Mouse (Mus musculus): ENCODE results near the gene Pipox. TPM values are rescaled to one million over a fixed set of nuclear protein-coding genes. Genes with fewer than 3 reads are reported as not detected.

The Pipox gene
- polyA plus RNA-seq, 1 experiment from 2014 or later: 48.9 TPM

DNA sequence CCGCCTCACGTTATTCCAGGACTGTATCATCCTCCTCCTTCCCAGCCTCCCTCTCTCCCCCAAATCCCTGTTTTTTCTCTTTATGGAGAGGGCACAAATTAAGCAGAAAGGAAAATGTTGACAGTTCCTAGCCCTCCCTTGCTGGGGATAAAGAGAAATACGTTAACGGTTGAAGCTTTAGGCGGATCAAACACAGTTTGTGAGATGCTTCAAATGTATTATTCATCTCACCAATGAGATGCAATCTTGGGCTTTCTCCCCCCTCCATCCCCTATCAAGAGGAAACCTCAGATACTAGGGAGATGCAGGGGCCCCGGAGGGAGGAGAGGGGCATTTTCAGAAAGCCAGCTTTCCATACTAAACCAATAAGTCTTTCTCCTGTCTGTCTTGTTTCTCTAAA lies 15.9 kb upstream of the Pipox start:
- H3K4me3 ChIP-seq (ENCODE audit: low read depth, low read length): no peak overlapping the region
- no peaks in the 10 kb centered on the region for H3K9me3 ChIP-seq (ENCODE audit: low read length)
- H3K4me2 ChIP-seq (ENCODE audit: low read depth, low read length): no peak overlapping the region
- H3K9ac ChIP-seq (replicated peaks): no peak overlapping the region
- no peaks in the 10 kb centered on the region for H3K36me3 ChIP-seq (replicated peaks; ENCODE audit: insufficient read depth, low read length)
- WGBS (ENCODE audit: insufficient replicate concordance): 39% methylated on average over 6 of the region's 6 CpGs
- TF ChIP-seq EP300 (IDR thresholded peaks at IDR 0.05; ENCODE audit: low read depth) (no peak), CTCF (IDR thresholded peaks at IDR 0.05; ENCODE audit: low read depth) (no peak)
- no peaks in the 10 kb centered on the region for H3K4me1 ChIP-seq (ENCODE audit: insufficient read depth)
- DNase-seq (no peak), ATAC-seq (no peak)
- H3K27me3 ChIP-seq (ENCODE audit: insufficient read depth, low read length): peaks cover 23% of the 10 kb centered on the region
- no peak overlapping the region for H3K27ac ChIP-seq (ENCODE audit: low read depth)

DNA sequence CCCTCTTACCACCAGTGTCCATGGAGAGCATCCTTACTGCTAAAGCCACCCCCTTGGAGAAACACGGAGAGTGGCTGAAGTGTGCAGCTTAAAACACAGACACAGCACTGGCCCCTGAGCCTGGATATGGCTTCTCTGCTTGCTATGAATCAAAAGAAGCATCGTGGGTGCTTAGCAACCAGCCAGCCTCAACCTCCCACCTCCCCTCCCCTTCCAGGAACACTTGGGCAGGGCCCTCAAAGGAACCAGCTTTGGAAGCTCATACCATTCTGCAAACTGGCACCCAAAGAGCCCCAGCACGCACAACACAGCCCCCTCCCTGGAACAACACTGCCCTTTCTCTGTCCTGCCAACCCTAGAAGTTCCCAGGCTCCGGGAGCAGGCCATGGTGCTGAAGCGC lies 15.5 kb upstream of the Pipox start:
- no peak for ATAC-seq
- TF ChIP-seq EP300 (IDR thresholded peaks at IDR 0.05; ENCODE audit: low read depth): no peak
- no peak for TF ChIP-seq CTCF (IDR thresholded peaks at IDR 0.05; ENCODE audit: low read depth)
- H3K9me3 ChIP-seq (ENCODE audit: low read length): no peaks in the 10 kb centered on the region
- peaks cover 20% of the 10 kb centered on the region for H3K27me3 ChIP-seq (ENCODE audit: insufficient read depth, low read length)
- no peaks in the 10 kb centered on the region for H3K36me3 ChIP-seq (replicated peaks; ENCODE audit: insufficient read depth, low read length)
- no peak overlapping the region for H3K27ac ChIP-seq (ENCODE audit: low read depth)
- no peak overlapping the region for H3K4me2 ChIP-seq (ENCODE audit: low read depth, low read length)
- no peaks in the 10 kb centered on the region for H3K4me1 ChIP-seq (ENCODE audit: insufficient read depth)
- H3K4me3 ChIP-seq (ENCODE audit: low read depth, low read length): no peak overlapping the region
- H3K9ac ChIP-seq (replicated peaks): no peak overlapping the region
- WGBS (ENCODE audit: insufficient replicate concordance): 36% methylated on average over 5 of the region's 5 CpGs
- DNase-seq: no peak

DNA sequence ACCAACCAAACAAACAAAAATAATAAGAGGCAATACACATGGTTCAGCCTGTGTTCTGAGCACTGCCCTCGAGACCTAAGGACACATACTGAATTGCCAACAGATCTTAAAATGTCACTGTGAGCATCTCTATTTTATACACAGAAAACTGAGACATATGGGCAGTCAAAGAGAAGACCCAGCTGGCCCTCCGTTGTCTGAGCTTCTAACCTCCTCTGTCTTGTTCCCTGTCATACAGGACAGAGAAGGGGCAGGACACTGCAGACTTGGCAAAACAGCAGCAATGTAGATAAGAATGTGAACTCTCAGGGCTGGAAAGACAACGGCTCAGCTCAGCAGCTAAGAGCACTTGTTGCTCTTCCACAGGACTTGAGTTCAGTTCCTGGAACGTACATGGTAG lies 14.6 kb upstream of the Pipox start:
- Histone ChIP-seq H3K27me3 (ENCODE audit: insufficient read depth, low read length) (peaks cover 14% of the 10 kb centered on the region), H3K9ac (replicated peaks) (no peak overlapping the region), H3K4me3 (ENCODE audit: low read depth, low read length) (no peak overlapping the region), H3K4me1 (ENCODE audit: insufficient read depth) (no peaks in the 10 kb centered on the region), H3K9me3 (ENCODE audit: low read length) (no peaks in the 10 kb centered on the region), H3K36me3 (replicated peaks; ENCODE audit: insufficient read depth, low read length) (no peaks in the 10 kb centered on the region), H3K27ac (ENCODE audit: low read depth) (no peak overlapping the region), H3K4me2 (ENCODE audit: low read depth, low read length) (no peak overlapping the region)
- TF ChIP-seq EP300 (IDR thresholded peaks at IDR 0.05; ENCODE audit: low read depth): no peak
- no peak for TF ChIP-seq CTCF (IDR thresholded peaks at IDR 0.05; ENCODE audit: low read depth)
- DNase-seq (no peak), ATAC-seq (no peak)
- WGBS (ENCODE audit: insufficient replicate concordance): 62% methylated on average over 4 of the region's 4 CpGs

DNA sequence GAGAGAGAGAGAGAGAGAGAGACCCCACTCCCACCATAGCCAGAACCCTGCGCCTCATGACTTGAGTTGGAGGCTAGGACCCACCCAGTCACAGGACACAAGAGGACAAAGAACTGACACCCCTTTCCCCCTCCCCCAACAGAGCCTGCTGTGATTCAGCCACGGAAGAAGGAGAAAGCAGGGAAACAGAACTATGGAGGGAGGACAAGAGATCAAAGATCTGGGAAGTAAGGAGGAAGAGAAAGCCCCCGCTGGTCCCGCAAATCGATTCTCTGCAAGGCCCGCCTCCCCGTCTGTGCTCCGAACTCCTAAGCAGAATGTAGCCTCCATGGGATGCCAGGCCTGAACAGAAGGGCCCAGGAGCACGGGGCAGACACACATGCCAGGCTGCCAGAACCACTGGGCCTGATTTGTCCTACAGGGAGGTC lies 12.9 kb upstream of the Pipox start:
- H3K27ac ChIP-seq (ENCODE audit: low read depth): no peak overlapping the region
- peaks cover 3% of the 10 kb centered on the region; the same call in 1 of the 2 replicates for H3K27me3 ChIP-seq (ENCODE audit: insufficient read depth, low read length)
- no peak overlapping the region for H3K9ac ChIP-seq (replicated peaks)
- TF ChIP-seq EP300 (IDR thresholded peaks at IDR 0.05; ENCODE audit: low read depth) (no peak), CTCF (IDR thresholded peaks at IDR 0.05; ENCODE audit: low read depth) (no peak)
- H3K4me1 ChIP-seq (ENCODE audit: insufficient read depth): no peaks in the 10 kb centered on the region
- ATAC-seq: no peak
- H3K4me3 ChIP-seq (ENCODE audit: low read depth, low read length): no peak overlapping the region
- no peaks in the 10 kb centered on the region for H3K36me3 ChIP-seq (replicated peaks; ENCODE audit: insufficient read depth, low read length)
- 22% methylated on average over 9 of the region's 9 CpGs for WGBS (ENCODE audit: insufficient replicate concordance)
- DNase-seq: no peak
- no peaks in the 10 kb centered on the region for H3K9me3 ChIP-seq (ENCODE audit: low read length)
- H3K4me2 ChIP-seq (ENCODE audit: low read depth, low read length): peak overlapping the region; percentile 19; the same call in 1 of the 2 replicates

DNA sequence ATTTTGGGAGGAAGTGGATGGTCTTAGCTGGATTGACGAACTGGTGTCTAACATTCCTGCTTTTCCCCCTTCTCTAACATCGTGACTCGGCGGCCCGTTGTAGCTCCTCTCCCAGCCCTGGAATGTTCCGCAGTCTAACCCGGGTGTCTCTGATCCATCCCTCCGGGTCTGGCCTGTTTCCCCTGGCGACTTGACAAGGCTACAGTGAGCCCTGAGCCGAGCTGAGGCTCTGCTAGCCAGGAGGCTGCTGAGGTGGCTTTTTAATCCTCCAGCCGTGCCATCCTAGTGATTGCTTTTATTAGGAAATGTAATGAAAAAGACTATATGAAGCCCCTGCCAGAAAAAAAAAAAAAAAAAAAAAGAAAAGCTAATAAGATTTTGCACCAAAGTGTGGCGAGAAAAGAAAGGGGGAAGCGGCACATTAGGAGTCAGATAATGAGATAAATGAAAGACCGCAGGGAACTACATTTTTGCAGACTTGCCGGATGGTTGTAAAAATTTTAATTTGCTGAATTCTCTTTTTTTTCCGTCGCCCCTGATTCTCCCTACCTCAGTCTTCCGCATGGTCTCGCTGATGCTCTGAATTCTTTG lies 12.3 kb upstream of the Pipox start:
- ATAC-seq: no peak
- WGBS (ENCODE audit: insufficient replicate concordance): 43% methylated on average over 19 of the region's 19 CpGs

DNA sequence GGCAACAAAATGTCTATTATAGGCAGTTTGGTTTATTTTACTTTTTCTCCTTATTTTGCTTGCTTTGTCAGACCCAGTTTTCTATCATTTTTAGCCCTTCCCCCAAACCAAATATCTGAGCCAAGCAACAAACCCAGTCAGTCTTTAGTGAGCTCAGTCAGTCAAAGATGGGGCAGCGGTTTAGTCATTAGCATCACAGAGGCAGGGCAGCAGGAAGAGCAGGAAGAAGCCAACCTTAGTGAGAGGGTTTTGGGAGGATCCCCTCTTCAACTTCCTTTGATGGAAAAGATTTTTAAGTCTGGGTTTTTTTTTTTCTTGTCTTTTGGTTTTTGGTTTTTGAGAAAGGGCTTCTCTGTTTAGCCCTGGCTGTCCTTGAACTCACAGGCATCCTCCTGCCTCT lies 10.8 kb upstream of the Pipox start:
- H3K27me3 ChIP-seq (ENCODE audit: insufficient read depth, low read length): no peaks in the 10 kb centered on the region
- ATAC-seq: no peak
- 25% methylated on average over 1 of the region's 1 CpGs for WGBS (ENCODE audit: insufficient replicate concordance)

More for the DNA sequence above, 12.3 kb upstream of the Pipox start:
- Histone ChIP-seq H3K27me3 (ENCODE audit: insufficient read depth, low read length) (peaks cover 3% of the 10 kb centered on the region; the same call in 1 of the 2 replicates), H3K4me3 (ENCODE audit: low read depth, low read length) (no peak overlapping the region), H3K36me3 (replicated peaks; ENCODE audit: insufficient read depth, low read length) (no peaks in the 10 kb centered on the region), H3K4me2 (ENCODE audit: low read depth, low read length) (no peak overlapping the region), H3K9me3 (ENCODE audit: low read length) (no peaks in the 10 kb centered on the region), H3K9ac (replicated peaks) (no peak overlapping the region), H3K4me1 (ENCODE audit: insufficient read depth) (no peaks in the 10 kb centered on the region), H3K27ac (ENCODE audit: low read depth) (no peak overlapping the region)
- no peak for DNase-seq
- TF ChIP-seq EP300 (IDR thresholded peaks at IDR 0.05; ENCODE audit: low read depth): no peak
- TF ChIP-seq CTCF (IDR thresholded peaks at IDR 0.05; ENCODE audit: low read depth): no peak

More for the DNA sequence above, 10.8 kb upstream of the Pipox start:
- Histone ChIP-seq H3K36me3 (replicated peaks; ENCODE audit: insufficient read depth, low read length) (no peaks in the 10 kb centered on the region), H3K27ac (ENCODE audit: low read depth) (no peak overlapping the region), H3K9ac (replicated peaks) (no peak overlapping the region), H3K4me2 (ENCODE audit: low read depth, low read length) (no peak overlapping the region), H3K9me3 (ENCODE audit: low read length) (no peaks in the 10 kb centered on the region), H3K4me3 (ENCODE audit: low read depth, low read length) (no peak overlapping the region), H3K4me1 (ENCODE audit: insufficient read depth) (no peaks in the 10 kb centered on the region; the same call in 1 of the 2 replicates)
- no peak for DNase-seq
- TF ChIP-seq EP300 (IDR thresholded peaks at IDR 0.05; ENCODE audit: low read depth) (no peak), CTCF (IDR thresholded peaks at IDR 0.05; ENCODE audit: low read depth) (no peak)
